Mouse (Mus musculus) G1E (cell line): ENCODE measurements at regions not wholly inside any gene's neighbourhood (a gene's known extent, or its start where the extent isn't known, plus 50 kb on each side); places are given as distances from the start of the nearest gene placed in this dataset.

ENCODE experiments used
- ATAC-seq: 2 replicates; pipeline ENCODE4 v1.8.0; 2016; ENCODE audit warnings: mild to moderate bottlenecking; ENCODE audit not compliant: insufficient number of reproducible peaks, poor library complexity, low FRiP score, severe bottlenecking; ENCODE audit errors: extremely low read depth
- DNase-seq: peaks from one replicate; pipeline ENCODE4 v3.0.0; 2012; ENCODE audit warnings: low spot score
- H3K27me3 ChIP-seq: 2 replicates; pipeline ENCODE4 v1.6.1; 2012; ENCODE audit warnings: mild to moderate bottlenecking, low read length, inconsistent platforms; ENCODE audit not compliant: insufficient read depth
- H3K36me3 ChIP-seq: replicated peaks from 2 replicates; pipeline ENCODE3; 2012; ENCODE audit warnings: mild to moderate bottlenecking, inconsistent platforms
- H3K4me1 ChIP-seq: 2 replicates; pipeline ENCODE4 v1.6.1; 2012; ENCODE audit warnings: low read depth, low read length, inconsistent platforms, mixed read lengths; ENCODE audit not compliant: insufficient read depth
- H3K4me3 ChIP-seq: 2 replicates; pipeline ENCODE4 v1.5.1; 2012; ENCODE audit warnings: low read depth, mild to moderate bottlenecking, inconsistent platforms, low read length, moderate library complexity, mixed read lengths
- H3K9me3 ChIP-seq: replicated peaks from 2 replicates; pipeline ENCODE4 v1.6.1; 2012; ENCODE audit warnings: inconsistent platforms
- CTCF ChIP-seq: IDR thresholded peaks from 2 replicates; pipeline ENCODE4 v1.5.1; 2012; ENCODE audit warnings: low read depth, low read length, inconsistent platforms, mixed read lengths
- GATA1 ChIP-seq: IDR thresholded peaks from 2 replicates; pipeline ENCODE4 v1.6.1; 2012; ENCODE audit warnings: borderline replicate concordance, low read length, inconsistent platforms, mixed read lengths
- GATA2 ChIP-seq: IDR thresholded peaks from 2 replicates; pipeline ENCODE4 v1.6.1; 2012; ENCODE audit warnings: low read depth, low read length, inconsistent platforms, borderline replicate concordance
- POLR2AphosphoS5 ChIP-seq: IDR thresholded peaks from 2 replicates; pipeline ENCODE4 v1.6.1; 2012; ENCODE audit warnings: low read depth, low read length, inconsistent platforms; ENCODE audit not compliant: insufficient replicate concordance
- TAL1 ChIP-seq: conservative IDR thresholded peaks from 2 replicates; pipeline ENCODE4 v1.6.1; 2012; ENCODE audit warnings: low read depth, low read length, inconsistent platforms, mixed read lengths

- Histone ChIP-seq H3K4me1 (no peaks in the 10 kb centered on the region), H3K36me3 (no peaks in the 10 kb centered on the region), H3K9me3 (peaks cover 47% of the 10 kb centered on the region), H3K27me3 (no peaks in the 10 kb centered on the region), H3K4me3 (no peak overlapping the region)
- TF ChIP-seq POLR2AphosphoS5 (no peak), GATA1 (no peak), GATA2 (no peak), CTCF (no peak), TAL1 (no peak)
- no peak for DNase-seq
- ATAC-seq: no peak
Measured at GRCm38 (mm10) chr6:100144544-100145287, 142.6 kb downstream of the Rybp start.

- H3K4me3 ChIP-seq: no peak overlapping the region
- H3K36me3 ChIP-seq: no peaks in the 10 kb centered on the region
- no peak for ATAC-seq
- no peaks in the 10 kb centered on the region for H3K27me3 ChIP-seq
- no peak for DNase-seq
- H3K4me1 ChIP-seq: no peaks in the 10 kb centered on the region
- TF ChIP-seq POLR2AphosphoS5: no peak
- no peak for TF ChIP-seq CTCF
- TF ChIP-seq TAL1: no peak
- no peak for TF ChIP-seq GATA1
- no peak for TF ChIP-seq GATA2
- peaks cover 51% of the 10 kb centered on the region for H3K9me3 ChIP-seq
Measured at GRCm38 (mm10) chr6:100143586-100144301, 143.5 kb downstream of the Rybp start.

GRCm38 (mm10) chr6:100141225-100141624, 146.1 kb downstream of the Rybp start:
- Histone ChIP-seq H3K9me3 (peaks cover 44% of the 10 kb centered on the region), H3K36me3 (no peaks in the 10 kb centered on the region), H3K4me1 (no peaks in the 10 kb centered on the region), H3K27me3 (no peaks in the 10 kb centered on the region), H3K4me3 (no peak overlapping the region)
- TF ChIP-seq POLR2AphosphoS5 (no peak), TAL1 (no peak), GATA2 (no peak), CTCF (no peak), GATA1 (no peak)
- DNase-seq (no peak), ATAC-seq (no peak)

GRCm38 (mm10) chr6:100140581-100141114, 146.6 kb downstream of the Rybp start:
- DNase-seq: no peak
- H3K4me1 ChIP-seq: no peaks in the 10 kb centered on the region

GRCm38 (mm10) chr6:100139809-100140208, 147.5 kb downstream of the Rybp start:
- H3K4me3 ChIP-seq: no peak overlapping the region
- TF ChIP-seq CTCF (no peak), GATA1 (no peak), GATA2 (no peak), TAL1 (no peak), POLR2AphosphoS5 (no peak)
- peaks cover 39% of the 10 kb centered on the region for H3K9me3 ChIP-seq
- H3K4me1 ChIP-seq: no peaks in the 10 kb centered on the region
- ATAC-seq (no peak), DNase-seq (no peak)
- H3K27me3 ChIP-seq: no peaks in the 10 kb centered on the region
- no peaks in the 10 kb centered on the region for H3K36me3 ChIP-seq

More at GRCm38 (mm10) chr6:100140581-100141114, 146.6 kb downstream of the Rybp start:
- Histone ChIP-seq H3K27me3 (no peaks in the 10 kb centered on the region), H3K4me3 (no peak overlapping the region), H3K9me3 (peaks cover 42% of the 10 kb centered on the region), H3K36me3 (no peaks in the 10 kb centered on the region)
- TF ChIP-seq POLR2AphosphoS5: no peak
- TF ChIP-seq TAL1: no peak
- TF ChIP-seq GATA1: no peak
- TF ChIP-seq CTCF: no peak
- no peak for TF ChIP-seq GATA2
- no peak for ATAC-seq

- TF ChIP-seq GATA1: no peak
- no peak for TF ChIP-seq TAL1
- TF ChIP-seq GATA2: no peak
- no peak for TF ChIP-seq CTCF
- TF ChIP-seq POLR2AphosphoS5: no peak
- Histone ChIP-seq H3K9me3 (peaks cover 33% of the 10 kb centered on the region), H3K27me3 (no peaks in the 10 kb centered on the region), H3K36me3 (no peaks in the 10 kb centered on the region), H3K4me3 (no peak overlapping the region), H3K4me1 (no peaks in the 10 kb centered on the region)
- DNase-seq (no peak), ATAC-seq (no peak)
Measured at GRCm38 (mm10) chr6:100138659-100139058, 148.6 kb downstream of the Rybp start.
